Mouse (Mus musculus): Measurements from ENCODE around the gene Apobec1.
"Not testable (repeated sequence)": the region's sequence is repeated elsewhere in the genome, so short reads cannot be mapped to it uniquely, and the experiment has no call there.

The Apobec1 gene

GRCm38 (mm10) chr6:122605483-122605882 is 3.2 kb upstream of the Apobec1 start:
- in situ Hi-C loops (cut with MboI; ENCODE audit: low sequenced_read_pairs), result no loop called here

GRCm38 (mm10) chr6:122604260-122604659 is 2.0 kb upstream of the Apobec1 start:
- in situ Hi-C loops (cut with MboI; ENCODE audit: low sequenced_read_pairs), result no loop called here

- in situ Hi-C loops (cut with MboI; ENCODE audit: low sequenced_read_pairs), result no loop called here
Observed at GRCm38 (mm10) chr6:122602992-122603322, 713 bp upstream of the Apobec1 start.

GRCm38 (mm10) chr6:122601615-122602014 is 629 bp downstream of the Apobec1 start:
- in situ Hi-C loops (cut with MboI; ENCODE audit: low sequenced_read_pairs), result no loop called here

GRCm38 (mm10) chr6:122601031-122601430 is 1.2 kb downstream of the Apobec1 start:
- in situ Hi-C loops (cut with MboI; ENCODE audit: low sequenced_read_pairs), result no loop called here

GRCm38 (mm10) chr6:122600066-122600646 is 2.1 kb downstream of the Apobec1 start:
- in situ Hi-C loops (cut with MboI; ENCODE audit: low sequenced_read_pairs), result no loop called here

- in situ Hi-C loops (cut with MboI; ENCODE audit: low sequenced_read_pairs), result no loop called here
Observed at GRCm38 (mm10) chr6:122599054-122599737, 3.0 kb downstream of the Apobec1 start.

GRCm38 (mm10) chr6:122598436-122598835 is 3.8 kb downstream of the Apobec1 start:
- in situ Hi-C loops (cut with MboI; ENCODE audit: low sequenced_read_pairs), result no loop called here

GRCm38 (mm10) chr6:122598014-122598413 is 4.2 kb downstream of the Apobec1 start:
- in situ Hi-C loops (cut with MboI; ENCODE audit: low sequenced_read_pairs), result no loop called here

- in situ Hi-C loops (cut with MboI; ENCODE audit: low sequenced_read_pairs), result no loop called here
Observed at GRCm38 (mm10) chr6:122596608-122597007, 5.6 kb downstream of the Apobec1 start.

GRCm38 (mm10) chr6:122595637-122596036 is 6.6 kb downstream of the Apobec1 start:
- in situ Hi-C loops (cut with MboI; ENCODE audit: low sequenced_read_pairs), result no loop called here

GRCm38 (mm10) chr6:122592905-122593304 is 9.3 kb downstream of the Apobec1 start:
- in situ Hi-C loops (cut with MboI; ENCODE audit: low sequenced_read_pairs), result no loop called here

GRCm38 (mm10) chr6:122591027-122591758 is 11.1 kb downstream of the Apobec1 start:
- in situ Hi-C loops (cut with MboI; ENCODE audit: low sequenced_read_pairs), result no loop called here

GRCm38 (mm10) chr6:122579086-122579485 is 23.2 kb downstream of the Apobec1 start:
- in situ Hi-C loops (cut with MboI; ENCODE audit: low sequenced_read_pairs), result no loop called here

- in situ Hi-C loops (cut with MboI; ENCODE audit: low sequenced_read_pairs), result no loop called here
Observed at GRCm38 (mm10) chr6:122577030-122577429, 25.2 kb downstream of the Apobec1 start.

GRCm38 (mm10) chr6:122575037-122575436 is 27.2 kb downstream of the Apobec1 start:
- in situ Hi-C loops (cut with MboI; ENCODE audit: low sequenced_read_pairs), result not testable (repeated sequence)

GRCm38 (mm10) chr6:122571617-122571959 is 30.7 kb downstream of the Apobec1 start:
- in situ Hi-C loops (cut with MboI; ENCODE audit: low sequenced_read_pairs), result no loop called here

GRCm38 (mm10) chr6:122570695-122571616 is 31.3 kb downstream of the Apobec1 start:
- in situ Hi-C loops (cut with MboI; ENCODE audit: low sequenced_read_pairs), result no loop called here

- in situ Hi-C loops (cut with MboI; ENCODE audit: low sequenced_read_pairs), result loop anchor here (10.0 kb wide), 1 partner anchor 75 kb away; the partner anchor contains the start of gene Rimklb
Observed at GRCm38 (mm10) chr6:122569762-122570161, 32.5 kb downstream of the Apobec1 start.

- in situ Hi-C loops (cut with MboI; ENCODE audit: low sequenced_read_pairs), result loop anchor here (10.0 kb wide), 1 partner anchor 74 kb away; the partner anchor contains the start of gene Rimklb
Observed at GRCm38 (mm10) chr6:122569113-122569512, 33.1 kb downstream of the Apobec1 start.
